Mouse (Mus musculus) granulocyte monocyte progenitor cell, adult 5-6 weeks (primary cell): ENCODE measurements around the gene Gabpa. TPM values are rescaled to one million over a fixed set of nuclear protein-coding genes. Genes with fewer than 3 reads are reported as not detected.

Source experiments
- ATAC-seq: replicated peaks from 2 replicates; pipeline ENCODE4 v1.8.0; 2016; ENCODE audit warnings: mild to moderate bottlenecking, moderate TSS enrichment, inconsistent platforms; ENCODE audit not compliant: poor library complexity, severe bottlenecking
- total RNA-seq, 2 experiments: library from RNA; stranded (forward) in 1 of 2; stranded (reverse) in 1 of 2; fragments of 200-712, 200-1000 nt in 1 of 2; fragments of >200 nt in 1 of 2; fragmentation: Nextera tagmentation in 1 of 2; gene quantifications; 2 replicates each; pipeline ENCODE4 v1.2.3; 2014 to 2017

Gene Gabpa
- total RNA-seq, 2 experiments from 2014 or later = 69.3 to 70.9 TPM

GRCm38 (mm10) chr16:84838576-84838975 lies 3.9 kb downstream of the Gabpa start:
- no peak for ATAC-seq

- peak; percentile 56 for ATAC-seq
Measured at GRCm38 (mm10) chr16:84853492-84853891, 18.8 kb downstream of the Gabpa start.

GRCm38 (mm10) chr16:84864656-84865055 lies 29.9 kb downstream of the Gabpa start:
- ATAC-seq = no peak

GRCm38 (mm10) chr16:84873805-84874204 lies 39.1 kb downstream of the Gabpa start:
- ATAC-seq = no peak

- no peak for ATAC-seq
Measured at GRCm38 (mm10) chr16:84875012-84875717, 40.4 kb downstream of the Gabpa start.

- ATAC-seq = no peak
Measured at GRCm38 (mm10) chr16:84875718-84876035, 41.0 kb downstream of the Gabpa start.

GRCm38 (mm10) chr16:84876082-84876481 lies 41.4 kb downstream of the Gabpa start:
- ATAC-seq = no peak

GRCm38 (mm10) chr16:84879146-84879545 lies 44.4 kb downstream of the Gabpa start:
- peak; percentile 94 for ATAC-seq

- ATAC-seq = no peak
Measured at GRCm38 (mm10) chr16:84881168-84881567, 46.4 kb downstream of the Gabpa start.

- peak; percentile 70 for ATAC-seq
Measured at GRCm38 (mm10) chr16:84881754-84882321, 47.1 kb downstream of the Gabpa start.

- ATAC-seq = peak; percentile 51
Measured at GRCm38 (mm10) chr16:84884572-84884971, 49.8 kb downstream of the Gabpa start.

- 0 out of 2 replicates have a peak, but pooled peaks have one; percentile 12 for ATAC-seq
Measured at GRCm38 (mm10) chr16:84902995-84903394, 68.3 kb downstream of the Gabpa start.

GRCm38 (mm10) chr16:84911477-84912165 lies 76.9 kb downstream of the Gabpa start:
- no peak for ATAC-seq

Other genes with a start within 250 kb of the Gabpa start
- gene Mrpl39, start 99.2 kb upstream of the Gabpa start, total RNA-seq (2014; fragmentation: Nextera tagmentation) = 19.1 and 30.1 TPM in 2 replicates
- gene Mrpl39, start 99.2 kb upstream of the Gabpa start, total RNA-seq (2017) = 56.0 and 63.8 TPM in 2 replicates
- not detected in 2 replicates for gene Jam2, start 60.8 kb upstream of the Gabpa start, total RNA-seq (2014; fragmentation: Nextera tagmentation)
- gene Jam2, start 60.8 kb upstream of the Gabpa start, total RNA-seq (2017) = not detected in 2 replicates
- gene Atp5j, start 700 bp downstream of the Gabpa start, total RNA-seq (2014; fragmentation: Nextera tagmentation) = 504 and 603 TPM in 2 replicates
- 303 and 340 TPM in 2 replicates for gene Atp5j, start 700 bp downstream of the Gabpa start, total RNA-seq (2017)